Mouse (Mus musculus) liver, embryonic 11.5 days (tissue): Measurements from ENCODE around the gene Rgl2. TPM values are rescaled to one million over a fixed set of nuclear protein-coding genes. Genes with fewer than 3 reads are reported as not detected.
"Not testable (repeated sequence)": the region's sequence is repeated elsewhere in the genome, so short reads cannot be mapped to it uniquely, and the experiment has no call there.

Source experiments
- ATAC-seq: fragments of 200-750 bp; cut with Nextera tagmentation; replicated peaks from 2 replicates; pipeline ENCODE4 v1.8.0; 2017; ENCODE audit warnings: moderate number of reproducible peaks, mild to moderate bottlenecking, moderate TSS enrichment, moderate library complexity; ENCODE audit not compliant: low FRiP score
- DNase-seq: peaks from one replicate; pipeline ENCODE4 v3.0.0-alpha.2; 2017; ENCODE audit warnings: low spot score
- H3K27ac ChIP-seq: fragments of 300-500 bp; sonication (generic); 2 replicates; pipeline ENCODE4 v1.5.1; 2014; ENCODE audit warnings: mild to moderate bottlenecking, low read depth, low read length, control low read depth
- H3K27me3 ChIP-seq: fragments of 300-500 bp; sonication (generic); replicated peaks from 2 replicates; pipeline ENCODE4 v1.6.1; 2014; ENCODE audit warnings: low read length, mixed read lengths; ENCODE audit not compliant: control insufficient read depth, insufficient read depth
- H3K36me3 ChIP-seq: fragments of 300-500 bp; sonication (generic); 2 replicates; pipeline ENCODE4 v1.6.1; 2014; ENCODE audit warnings: mild to moderate bottlenecking, low read length, moderate library complexity, mixed read lengths; ENCODE audit not compliant: control insufficient read depth, insufficient read depth
- H3K4me1 ChIP-seq: fragments of 300-500 bp; sonication (generic); replicated peaks from 2 replicates; pipeline ENCODE4 v1.6.1; 2014; ENCODE audit warnings: low read length, mixed read lengths; ENCODE audit not compliant: control insufficient read depth, insufficient read depth
- H3K4me2 ChIP-seq: fragments of 300-500 bp; sonication (generic); 2 replicates; pipeline ENCODE4 v1.6.1; 2014; ENCODE audit warnings: mild to moderate bottlenecking, control low read depth, moderate library complexity
- H3K4me3 ChIP-seq: fragments of 300-500 bp; sonication (generic); 2 replicates; pipeline ENCODE4 v1.5.1; 2014; ENCODE audit warnings: low read depth, low read length, control low read depth
- H3K9ac ChIP-seq: fragments of 300-500 bp; sonication (generic); 2 replicates; pipeline ENCODE4 v1.6.1; 2014; ENCODE audit warnings: low read depth, low read length, control low read depth
- H3K9me3 ChIP-seq: fragments of 300-500 bp; sonication (generic); 2 replicates; pipeline ENCODE4 v1.6.1; 2016; ENCODE audit warnings: low read length, inconsistent platforms, mixed read lengths; ENCODE audit not compliant: control insufficient read depth
- WGBS: fragments of 180-500 bp; shearing (Covaris S2); extraction: QIAGEN DNeasy Blood & Tissue Kit; methylation state at CpG from one replicate; pipeline ENCODE4 v1.1.7; 2014; 5-methylcytosine and 5-hydroxymethylcytosine counted together
- polyA plus RNA-seq: library from polyadenylated mRNA; unstranded; fragments of >200 nt; fragmentation: Nextera tagmentation; extraction: Ambion mirVana; gene quantifications from 2 replicates; pipeline ENCODE4 v1.2.1, GENCODE M21; 2014

Gene Rgl2
- polyA plus RNA-seq, result 22.1 and 25.6 TPM in 2 replicates

GRCm38 (mm10) chr17:33929371-33930279, at the start of gene Rgl2:
Gene Rgl2 (plus strand): TSS chr17:33929543.
- ATAC-seq (peak; percentile 77), DNase-seq (peak; percentile 94)
- H3K36me3 ChIP-seq, result peaks cover 11% of the 10 kb centered on the region; the same call in 1 of the 2 replicates
- H3K9me3 ChIP-seq, result no peaks in the 10 kb centered on the region
- H3K27me3 ChIP-seq, result no peaks in the 10 kb centered on the region
- peak within 1 kb of the TSS; percentile 99 for H3K4me2 ChIP-seq
- peaks cover 19% of the 10 kb centered on the region for H3K4me1 ChIP-seq
- WGBS, result under 1% methylated on average over 75 of the region's 80 CpGs
- peak within 1 kb of the TSS; percentile 92 for H3K9ac ChIP-seq
- peak within 1 kb of the TSS; percentile 91 for H3K4me3 ChIP-seq
- peak within 1 kb of the TSS; percentile 98 for H3K27ac ChIP-seq

- ATAC-seq, result not testable (repeated sequence)
- peaks cover 28% of the 10 kb centered on the region for H3K36me3 ChIP-seq
Measured at GRCm38 (mm10) chr17:33884320-33884719, 45.0 kb upstream of the Rgl2 start.

GRCm38 (mm10) chr17:33887802-33888201, 41.5 kb upstream of the Rgl2 start:
- Histone ChIP-seq H3K4me2 (peak overlapping the region; percentile 80), H3K4me1 (peaks cover 15% of the 10 kb centered on the region)
- not testable (repeated sequence) for DNase-seq, H3K27ac ChIP-seq, ATAC-seq, H3K27me3 ChIP-seq, H3K9me3 ChIP-seq, H3K4me3 ChIP-seq, H3K9ac ChIP-seq, H3K36me3 ChIP-seq
- 44% methylated on average over 2 of the region's 2 CpGs for WGBS

More at GRCm38 (mm10) chr17:33884320-33884719, 45.0 kb upstream of the Rgl2 start:
- 87% methylated on average over 10 of the region's 11 CpGs for WGBS
- peaks cover 15% of the 10 kb centered on the region for H3K4me1 ChIP-seq
- H3K27ac ChIP-seq, H3K9ac ChIP-seq, H3K4me2 ChIP-seq, H3K27me3 ChIP-seq, H3K9me3 ChIP-seq, H3K4me3 ChIP-seq, DNase-seq: not testable (repeated sequence)

- Histone ChIP-seq H3K4me2 (peak overlapping the region; percentile 80), H3K4me1 (peaks cover 15% of the 10 kb centered on the region), H3K4me3 (peak overlapping the region; percentile 77; the same call in 1 of the 2 replicates)
- ATAC-seq, H3K27ac ChIP-seq, H3K27me3 ChIP-seq, H3K36me3 ChIP-seq, H3K9me3 ChIP-seq, DNase-seq, H3K9ac ChIP-seq: not testable (repeated sequence)
Measured at GRCm38 (mm10) chr17:33888230-33888629, 41.1 kb upstream of the Rgl2 start.

GRCm38 (mm10) chr17:33889941-33890532, 39.3 kb upstream of the Rgl2 start:
- H3K4me1 ChIP-seq, result peaks cover 15% of the 10 kb centered on the region
- peak overlapping the region; percentile 80 for H3K4me2 ChIP-seq
- peak overlapping the region; percentile 84 for H3K9ac ChIP-seq
- H3K9me3 ChIP-seq, H3K36me3 ChIP-seq, DNase-seq, H3K27me3 ChIP-seq: not testable (repeated sequence)
- under 1% methylated on average over 43 of the region's 44 CpGs for WGBS
- peak overlapping the region; percentile 77 for H3K4me3 ChIP-seq
- peak; percentile 35 for ATAC-seq
- H3K27ac ChIP-seq, result peak overlapping the region; percentile 51

GRCm38 (mm10) chr17:33890533-33891059, 38.7 kb upstream of the Rgl2 start, which contains the start of gene Kifc1:
Gene Kifc1 (minus strand): TSS chr17:33890661.
- no peaks in the 10 kb centered on the region for H3K9me3 ChIP-seq
- peaks cover 15% of the 10 kb centered on the region for H3K4me1 ChIP-seq
- under 1% methylated on average over 49 of the region's 49 CpGs for WGBS
- peak within 1 kb of the TSS; percentile 51 for H3K27ac ChIP-seq
- H3K4me3 ChIP-seq, result peak within 1 kb of the TSS; percentile 77
- peak; percentile 99 for DNase-seq
- peak within 1 kb of the TSS; percentile 80 for H3K4me2 ChIP-seq
- H3K36me3 ChIP-seq, result peaks cover 7% of the 10 kb centered on the region
- H3K27me3 ChIP-seq, result no peaks in the 10 kb centered on the region
- peak; percentile 98 for ATAC-seq
- peak within 1 kb of the TSS; percentile 84 for H3K9ac ChIP-seq

- no peak for ATAC-seq
- no peaks in the 10 kb centered on the region for H3K27me3 ChIP-seq
- H3K36me3 ChIP-seq, result no peaks in the 10 kb centered on the region; the same call in 1 of the 2 replicates
- no peak overlapping the region for H3K4me2 ChIP-seq
- no peaks in the 10 kb centered on the region for H3K9me3 ChIP-seq
- WGBS, result 67% methylated on average over 2 of the region's 2 CpGs
- no peak for DNase-seq
- H3K4me1 ChIP-seq, result peaks cover 15% of the 10 kb centered on the region
- no peak overlapping the region for H3K4me3 ChIP-seq
- no peak overlapping the region for H3K9ac ChIP-seq
- no peak overlapping the region for H3K27ac ChIP-seq
Measured at GRCm38 (mm10) chr17:33891357-33891756, 38.0 kb upstream of the Rgl2 start.

GRCm38 (mm10) chr17:33891892-33892291, 37.5 kb upstream of the Rgl2 start:
- not testable (repeated sequence) for DNase-seq, H3K4me3 ChIP-seq, H3K27ac ChIP-seq, H3K36me3 ChIP-seq, H3K4me2 ChIP-seq, ATAC-seq, H3K9ac ChIP-seq, H3K9me3 ChIP-seq, H3K27me3 ChIP-seq
- H3K4me1 ChIP-seq, result peaks cover 15% of the 10 kb centered on the region
- 67% methylated on average over 6 of the region's 6 CpGs for WGBS
